Mouse (Mus musculus) embryonic facial prominence, embryonic 10.5 days (tissue): Measurements from ENCODE around the gene Cops7a. TPM values are rescaled to one million over a fixed set of nuclear protein-coding genes. Genes with fewer than 3 reads are reported as not detected.
A peak's percentile ranks its signal among the peaks of the same experiment; 100 is the strongest.

ENCODE experiments used
- DNase-seq: peaks from one replicate; pipeline ENCODE4 v3.0.0-alpha.2; 2017; ENCODE audit warnings: low spot score
- H3K27ac ChIP-seq: fragments of 300-500 bp; sonication (generic); replicated peaks from 2 replicates; pipeline ENCODE4 v1.5.1; 2016; ENCODE audit warnings: mild to moderate bottlenecking
- H3K27me3 ChIP-seq: fragments of 300-500 bp; sonication (generic); replicated peaks from 2 replicates; pipeline ENCODE4 v1.6.1; 2016; ENCODE audit warnings: low read depth, mild to moderate bottlenecking; ENCODE audit not compliant: poor library complexity, severe bottlenecking
- H3K36me3 ChIP-seq: fragments of 300-500 bp; sonication (generic); replicated peaks from 2 replicates; pipeline ENCODE4 v1.6.1; 2016; ENCODE audit warnings: mild to moderate bottlenecking, moderate library complexity
- H3K4me1 ChIP-seq: fragments of 300-500 bp; sonication (generic); 2 replicates; pipeline ENCODE4 v1.6.1; 2016
- H3K4me3 ChIP-seq: fragments of 300-500 bp; sonication (generic); 2 replicates; pipeline ENCODE4 v1.5.1; 2016; ENCODE audit warnings: mild to moderate bottlenecking, moderate library complexity
- H3K9me3 ChIP-seq: fragments of 300-500 bp; sonication (generic); 2 replicates; pipeline ENCODE4 v1.6.1; 2016; ENCODE audit warnings: mild to moderate bottlenecking
- WGBS: fragments of 180-500 bp; shearing (Covaris S2); methylation state at CpG from one replicate; pipeline ENCODE4 v1.1.7; 2016; 5-methylcytosine and 5-hydroxymethylcytosine counted together
- polyA plus RNA-seq: library from polyadenylated mRNA; unstranded; fragments of >200 nt; fragmentation: Nextera tagmentation; extraction: Ambion mirVana; gene quantifications from 2 replicates; pipeline ENCODE4 v1.2.1, GENCODE M21; 2016

The Cops7a gene
- polyA plus RNA-seq, 1 experiment from 2014 or later, result 137 TPM

- peak; percentile 35 for DNase-seq
- Histone ChIP-seq H3K27me3 (no peaks in the 10 kb centered on the region), H3K4me3 (no peak overlapping the region; the same call in 1 of the 2 replicates), H3K9me3 (no peaks in the 10 kb centered on the region), H3K27ac (peak overlapping the region; percentile 8; the same call in 1 of the 2 replicates), H3K36me3 (no peaks in the 10 kb centered on the region), H3K4me1 (peaks cover 45% of the 10 kb centered on the region)
- WGBS, result 30% methylated on average over 12 of the region's 12 CpGs
These were observed 40.1 kb downstream of the Cops7a start for GRCm38 (mm10) chr6:124925173-124925793.

GRCm38 (mm10) chr6:124921539-124921938, 43.8 kb downstream of the Cops7a start:
- H3K36me3 ChIP-seq, result no peaks in the 10 kb centered on the region
- H3K9me3 ChIP-seq, result no peaks in the 10 kb centered on the region
- no peaks in the 10 kb centered on the region for H3K27me3 ChIP-seq
- WGBS, result 74% methylated on average over 4 of the region's 4 CpGs
- no peak overlapping the region for H3K4me3 ChIP-seq
- DNase-seq, result no peak
- H3K4me1 ChIP-seq, result peaks cover 60% of the 10 kb centered on the region
- peak overlapping the region; percentile 100 for H3K27ac ChIP-seq

- no peak for DNase-seq
- peaks cover 63% of the 10 kb centered on the region for H3K4me1 ChIP-seq
- peak overlapping the region; percentile 92 for H3K4me3 ChIP-seq
- H3K9me3 ChIP-seq, result no peaks in the 10 kb centered on the region
- no peaks in the 10 kb centered on the region for H3K27me3 ChIP-seq
- peak overlapping the region; percentile 100 for H3K27ac ChIP-seq
- peaks cover 4% of the 10 kb centered on the region; the same call in 1 of the 2 replicates for H3K36me3 ChIP-seq
- WGBS, result 21% methylated on average over 9 of the region's 9 CpGs
These were observed 44.8 kb downstream of the Cops7a start for GRCm38 (mm10) chr6:124920318-124921085.

- peak within 1 kb of the TSS; percentile 92 for H3K4me3 ChIP-seq
- peaks cover 11% of the 10 kb centered on the region for H3K36me3 ChIP-seq
- peak within 1 kb of the TSS; percentile 100 for H3K27ac ChIP-seq
- no peaks in the 10 kb centered on the region for H3K9me3 ChIP-seq
- no peaks in the 10 kb centered on the region for H3K27me3 ChIP-seq
- WGBS, result 0% methylated on average over 13 of the region's 13 CpGs
- peaks cover 65% of the 10 kb centered on the region for H3K4me1 ChIP-seq
- peak; percentile 98 for DNase-seq
These were observed 45.5 kb downstream of the Cops7a start, which contains the start of gene Ptms for GRCm38 (mm10) chr6:124919695-124920317. Gene Ptms (minus strand): TSS chr6:124920103.

- H3K27me3 ChIP-seq, result no peaks in the 10 kb centered on the region
- peak overlapping the region; percentile 92 for H3K4me3 ChIP-seq
- peak overlapping the region; percentile 100 for H3K27ac ChIP-seq
- peaks cover 73% of the 10 kb centered on the region for H3K4me1 ChIP-seq
- DNase-seq, result no peak
- WGBS, result 25% methylated on average over 14 of the region's 14 CpGs
- H3K9me3 ChIP-seq, result no peaks in the 10 kb centered on the region
- H3K36me3 ChIP-seq, result peaks cover 19% of the 10 kb centered on the region
These were observed 46.3 kb downstream of the Cops7a start for GRCm38 (mm10) chr6:124918890-124919627.

GRCm38 (mm10) chr6:124918331-124918690, 47.0 kb downstream of the Cops7a start:
- Histone ChIP-seq H3K4me3 (peak overlapping the region; percentile 92), H3K36me3 (peaks cover 26% of the 10 kb centered on the region), H3K4me1 (peaks cover 80% of the 10 kb centered on the region), H3K9me3 (no peaks in the 10 kb centered on the region), H3K27me3 (no peaks in the 10 kb centered on the region), H3K27ac (peak overlapping the region; percentile 100)
- DNase-seq, result no peak
- WGBS, result 11% methylated on average over 7 of the region's 7 CpGs

- peak; percentile 96 for DNase-seq
- peaks cover 32% of the 10 kb centered on the region for H3K36me3 ChIP-seq
- WGBS, result under 1% methylated on average over 88 of the region's 89 CpGs
- H3K27ac ChIP-seq, result peak overlapping the region; percentile 100
- no peaks in the 10 kb centered on the region for H3K9me3 ChIP-seq
- H3K4me1 ChIP-seq, result peaks cover 76% of the 10 kb centered on the region
- H3K4me3 ChIP-seq, result peak overlapping the region; percentile 92
- no peaks in the 10 kb centered on the region for H3K27me3 ChIP-seq
These were observed 47.6 kb downstream of the Cops7a start for GRCm38 (mm10) chr6:124917518-124918330.

- peak overlapping the region; percentile 100 for H3K27ac ChIP-seq
- WGBS, result under 1% methylated on average over 67 of the region's 67 CpGs
- H3K9me3 ChIP-seq, result no peaks in the 10 kb centered on the region
- H3K4me1 ChIP-seq, result peaks cover 78% of the 10 kb centered on the region
- peaks cover 6% of the 10 kb centered on the region for H3K27me3 ChIP-seq
- H3K36me3 ChIP-seq, result peaks cover 36% of the 10 kb centered on the region
- H3K4me3 ChIP-seq, result peak overlapping the region; percentile 92
- peak; percentile 92 for DNase-seq
These were observed 48.4 kb downstream of the Cops7a start for GRCm38 (mm10) chr6:124916695-124917517.

GRCm38 (mm10) chr6:124915942-124916694, 49.2 kb downstream of the Cops7a start:
- peaks cover 36% of the 10 kb centered on the region for H3K36me3 ChIP-seq
- H3K4me3 ChIP-seq, result peak overlapping the region; percentile 92
- H3K4me1 ChIP-seq, result peaks cover 78% of the 10 kb centered on the region
- peak overlapping the region; percentile 100 for H3K27ac ChIP-seq
- H3K9me3 ChIP-seq, result no peaks in the 10 kb centered on the region
- H3K27me3 ChIP-seq, result peaks cover 14% of the 10 kb centered on the region
- 5% methylated on average over 12 of the region's 12 CpGs for WGBS
- DNase-seq, result peak; percentile 40

- Histone ChIP-seq H3K27me3 (peaks cover 22% of the 10 kb centered on the region), H3K9me3 (no peaks in the 10 kb centered on the region), H3K4me1 (peaks cover 78% of the 10 kb centered on the region), H3K36me3 (peaks cover 36% of the 10 kb centered on the region), H3K27ac (peak overlapping the region; percentile 100), H3K4me3 (peak overlapping the region; percentile 92)
- peak; percentile 56 for DNase-seq
- WGBS, result 15% methylated on average over 22 of the region's 22 CpGs
These were observed 50.0 kb downstream of the Cops7a start for GRCm38 (mm10) chr6:124915160-124915941.
